Mouse (Mus musculus) v-Abl transformed pro-B cells (cell line): Measurements from ENCODE around the gene Scnn1a.

ENCODE experiments used
- in situ Hi-C, 2 experiments: fragments of 400-800 bp; cut with MboI; formaldehyde crosslinking; loops; one replicate each; pipeline ENCODE4 v1.15.1; 2025; ENCODE audit not compliant: unreplicated experiment in 2 of 2

The Scnn1a gene

DNA sequence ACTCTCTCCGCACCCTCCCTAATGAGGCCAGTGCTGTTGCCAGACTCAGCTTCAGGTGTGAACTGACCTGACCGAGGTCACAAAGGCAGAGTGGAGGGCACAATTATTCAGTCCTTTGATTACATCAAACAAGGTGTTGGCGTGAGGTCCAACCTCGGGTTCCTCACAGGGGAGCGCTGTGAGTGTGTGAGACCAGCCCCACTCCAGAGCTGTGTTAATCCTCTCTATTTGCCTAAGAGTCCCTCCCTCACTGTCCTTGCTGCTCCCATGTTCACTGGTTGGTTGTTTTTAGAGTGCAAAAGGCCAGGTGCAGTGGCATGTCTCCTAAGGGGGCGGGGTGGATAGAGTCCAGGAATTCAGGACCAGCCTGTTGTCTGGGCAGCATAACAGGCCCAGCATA is 65.6 kb downstream of the Scnn1a start:
- in situ Hi-C loops = no loop called here

DNA sequence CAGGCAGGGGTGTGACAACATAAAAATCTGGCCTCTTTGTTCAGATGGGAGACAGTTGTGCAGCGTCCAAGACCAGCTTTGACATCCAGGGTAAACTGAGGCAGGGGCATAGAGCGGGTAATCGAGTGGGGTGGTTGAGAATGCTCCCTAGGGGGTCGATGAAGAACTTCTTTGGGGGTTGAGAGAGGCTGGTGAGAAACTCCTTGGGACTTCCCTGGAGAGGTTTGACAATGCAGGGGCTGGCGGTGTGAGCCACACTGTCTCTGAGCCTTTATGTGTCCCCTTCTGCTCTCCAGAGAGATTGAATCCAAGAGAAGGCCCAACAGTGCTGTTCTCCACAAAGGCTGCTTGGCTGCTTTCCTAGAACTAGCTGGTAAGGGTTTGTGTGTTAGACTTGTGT is 69.4 kb downstream of the Scnn1a start:
- in situ Hi-C loops = no loop called here
